In genomic region chr1:133163820-133164431, GRCm38 (mm10) we compare ENCODE assay signal across 8 mouse cellular contexts. TPM values are rescaled to one million over a fixed set of nuclear protein-coding genes. Genes with fewer than 3 reads are reported as not detected.
DNase-seq lines count a peak whose midpoint lies in the region; ATAC-seq and TF ChIP-seq lines count a peak whose summit lies in the region.

TSS of gene Plekha6 (plus strand) at chr1:133164210.

- DNase-seq in cerebellum, postnatal 10 days: peak; percentile 63 to 68
- DNase-seq in MN1 (ENCODE audit: low spot score): peak; percentile 54
- DNase-seq in heart, postnatal 36 days: peak; percentile 25 to 27
- DNase-seq in left cerebral cortex, adult 8-10 months (ENCODE audit: low spot score in 2 of 2): no peak
- DNase-seq in mesoderm, embryonic 11.5 days (ENCODE audit: low read depth, low spot score): peak; percentile 35
- DNase-seq in stomach, postnatal 0 days (ENCODE audit: low spot score): peak; percentile 74

- TF ChIP-seq EP300 in stomach, postnatal 0 days (optimal IDR thresholded peaks at IDR 0.05): no peak

- TF ChIP-seq CTCF in stomach, postnatal 0 days (IDR thresholded peaks at IDR 0.05; ENCODE audit: low read depth): peak; percentile 27; the same call in 1 of the 2 replicates

- no peaks in the 10 kb centered on the region for H3K9me3 ChIP-seq in embryonic facial prominence, embryonic 15.5 days (replicated peaks)
- H3K9me3 ChIP-seq in stomach, postnatal 0 days (ENCODE audit: control insufficient read depth, low read length): no peaks in the 10 kb centered on the region

- peaks cover 26% of the 10 kb centered on the region for H3K4me1 ChIP-seq in embryonic facial prominence, embryonic 15.5 days
- H3K4me1 ChIP-seq in stomach, postnatal 0 days (replicated peaks; ENCODE audit: control insufficient read depth, insufficient read depth): peaks cover 1% of the 10 kb centered on the region; the same call in 1 of the 2 replicates

- H3K9ac ChIP-seq in embryonic facial prominence, embryonic 15.5 days: peak within 1 kb of the TSS; percentile 26
- peak within 1 kb of the TSS; percentile 71 for H3K9ac ChIP-seq in stomach, postnatal 0 days (ENCODE audit: low read length)

- no peak within 1 kb of the TSS for H3K27ac ChIP-seq in embryonic facial prominence, embryonic 15.5 days (replicated peaks)
- peak within 1 kb of the TSS; percentile 90 for H3K27ac ChIP-seq in stomach, postnatal 0 days (replicated peaks)

- ATAC-seq in cerebellum, adult (ENCODE audit: insufficient number of reproducible peaks, low FRiP score, low TSS enrichment): no peak
- peak; percentile 36; the same call in 1 of the 2 replicates for ATAC-seq in embryonic facial prominence, embryonic 15.5 days (ENCODE audit: insufficient number of reproducible peaks, low FRiP score, low TSS enrichment, low read depth)
- ATAC-seq in stomach, postnatal 0 days (ENCODE audit: low FRiP score, low TSS enrichment): peak; percentile 38

- intact Hi-C loops in heart, postnatal 36 days (cut with DNase I): no loop called here

- H3K27me3 ChIP-seq in embryonic facial prominence, embryonic 15.5 days: peaks cover 41% of the 10 kb centered on the region
- H3K27me3 ChIP-seq in stomach, postnatal 0 days (ENCODE audit: control insufficient read depth, insufficient read depth, low read length): no peaks in the 10 kb centered on the region; the same call in 1 of the 2 replicates

- H3K36me3 ChIP-seq in embryonic facial prominence, embryonic 15.5 days: no peaks in the 10 kb centered on the region
- no peaks in the 10 kb centered on the region for H3K36me3 ChIP-seq in stomach, postnatal 0 days (ENCODE audit: control insufficient read depth, insufficient read depth, low read length)

- H3K4me2 ChIP-seq in embryonic facial prominence, embryonic 15.5 days (replicated peaks): peak within 1 kb of the TSS; percentile 98
- peak within 1 kb of the TSS; percentile 95 for H3K4me2 ChIP-seq in stomach, postnatal 0 days (replicated peaks; ENCODE audit: low read depth)

- peak within 1 kb of the TSS; percentile 57 for H3K4me3 ChIP-seq in embryonic facial prominence, embryonic 15.5 days (replicated peaks)
- peak within 1 kb of the TSS; percentile 62 for H3K4me3 ChIP-seq in stomach, postnatal 0 days (ENCODE audit: low read depth, low read length)

- WGBS in embryonic facial prominence, embryonic 15.5 days: under 1% methylated on average over 68 of the region's 68 CpGs
- under 1% methylated on average over 63 of the region's 68 CpGs for WGBS in stomach, postnatal 0 days

RNA-seq across cellular contexts. Expression of gene Plekha6, which starts in this region (rescaled TPM):
- 7.2 and 7.8 TPM in 2 replicates for polyA plus RNA-seq in embryonic facial prominence, embryonic 15.5 days (2015; fragmentation: Nextera tagmentation; extraction: Ambion mirVana)
- total RNA-seq in heart, postnatal 36 days (2021): 10 to 100 TPM; 64.2 to 79.7 TPM
- 10 to 100 TPM; 83.6 to 89.6 (median 88.4) TPM for total RNA-seq in left cerebral cortex, adult 8-10 months (2022)
- polyA plus RNA-seq in stomach, postnatal 0 days (2015; fragmentation: Nextera tagmentation; extraction: Ambion mirVana): 11.1 and 12.1 TPM in 2 replicates

Comparison
In these comparisons a context has a peak if more than half of its experiments do, and no peak if none do; other contexts are left out.
1. DNase-seq: peak in cerebellum, postnatal 10 days (2 of 2), MN1 (single experiment), heart, postnatal 36 days (2 of 2), mesoderm, embryonic 11.5 days (single experiment) and stomach, postnatal 0 days (single experiment); none in left cerebral cortex, adult 8-10 months (0 of 2).